ENCODE assay signal across 11 mouse cellular contexts in genomic region chr2:131933598-131933997, GRCm38 (mm10). TPM values are rescaled to one million over a fixed set of nuclear protein-coding genes. Genes with fewer than 3 reads are reported as not detected.
DNase-seq lines count a peak whose midpoint lies in the region; ATAC-seq and TF ChIP-seq lines count a peak whose summit lies in the region.
"Had no signal": no experiment of that assay in that cellular context is flagged by ENCODE, and none has a peak within 500 bp of the region (broad histone marks: within the 10 kb centered on the region; RNA-seq: fewer than 3 reads in every experiment).

No protein-coding gene starts in this region.

- no peak for TF ChIP-seq EP300 in heart, postnatal 0 days (IDR thresholded peaks at IDR 0.05; ENCODE audit: low read depth)

- no peaks in the 10 kb centered on the region for H3K27me3 ChIP-seq in heart, postnatal 0 days (ENCODE audit: control insufficient read depth, insufficient read depth, low read length)
- no peaks in the 10 kb centered on the region for H3K27me3 ChIP-seq in embryonic facial prominence, embryonic 10.5 days (replicated peaks; ENCODE audit: low read depth, poor library complexity, severe bottlenecking)
- no peaks in the 10 kb centered on the region for H3K27me3 ChIP-seq in midbrain, embryonic 15.5 days (replicated peaks)

- intact Hi-C loops in left cerebral cortex, adult 2 months (cut with DNase I) = no loop called here
- intact Hi-C loops in left cerebral cortex, postnatal 36 days (cut with DNase I) = no loop called here

- no peaks in the 10 kb centered on the region for H3K9me3 ChIP-seq in heart, postnatal 0 days (replicated peaks; ENCODE audit: control insufficient read depth, low read length)
- no peaks in the 10 kb centered on the region for H3K9me3 ChIP-seq in embryonic facial prominence, embryonic 10.5 days
- H3K9me3 ChIP-seq in midbrain, embryonic 15.5 days = no peaks in the 10 kb centered on the region

- no peak for TF ChIP-seq CTCF in heart, postnatal 0 days (IDR thresholded peaks at IDR 0.05; ENCODE audit: low read depth)
- no peak for TF ChIP-seq CTCF in left cerebral cortex, adult 2 months (IDR thresholded peaks at IDR 0.05)

- H3K27ac ChIP-seq in heart, postnatal 0 days (ENCODE audit: low read depth) = peak overlapping the region; percentile 26
- peak overlapping the region; percentile 68 for H3K27ac ChIP-seq in left cerebral cortex, adult 2 months
- 0 out of 2 replicates have a peak overlapping the region, but pooled peaks have one; percentile 5 for H3K27ac ChIP-seq in embryonic facial prominence, embryonic 10.5 days (replicated peaks)
- H3K27ac ChIP-seq in midbrain, embryonic 15.5 days = peak overlapping the region; percentile 38; the same call in 1 of the 2 replicates

- H3K4me2 ChIP-seq in heart, postnatal 0 days (ENCODE audit: low read depth, low read length) = no peak overlapping the region
- H3K4me2 ChIP-seq in midbrain, embryonic 15.5 days = no peak overlapping the region

- H3K4me1 ChIP-seq in heart, postnatal 0 days (ENCODE audit: control insufficient read depth, insufficient read depth) = peaks cover 17% of the 10 kb centered on the region; the same call in 1 of the 2 replicates
- peaks cover 14% of the 10 kb centered on the region; the same call in 1 of the 2 replicates for H3K4me1 ChIP-seq in embryonic facial prominence, embryonic 10.5 days
- peaks cover 13% of the 10 kb centered on the region for H3K4me1 ChIP-seq in midbrain, embryonic 15.5 days

- no peak overlapping the region for H3K9ac ChIP-seq in heart, postnatal 0 days (replicated peaks; ENCODE audit: low read depth, low read length)
- H3K9ac ChIP-seq in midbrain, embryonic 15.5 days = no peak overlapping the region

- WGBS in heart, postnatal 0 days = 74% methylated on average over 3 of the region's 3 CpGs
- WGBS in embryonic facial prominence, embryonic 10.5 days = 51% methylated on average over 3 of the region's 3 CpGs
- WGBS in midbrain, embryonic 15.5 days = 41% methylated on average over 3 of the region's 3 CpGs

- ATAC-seq in heart, postnatal 0 days (ENCODE audit: insufficient read depth, low read depth) = peak; percentile 57
- 0 out of 2 replicates have a peak, but pooled peaks have one; percentile 14 for ATAC-seq in midbrain, embryonic 15.5 days (replicated peaks)

- no peak overlapping the region for H3K4me3 ChIP-seq in heart, postnatal 0 days (ENCODE audit: low read depth, low read length)
- H3K4me3 ChIP-seq in left cerebral cortex, adult 2 months = no peak overlapping the region
- no peak overlapping the region for H3K4me3 ChIP-seq in embryonic facial prominence, embryonic 10.5 days
- no peak overlapping the region for H3K4me3 ChIP-seq in midbrain, embryonic 15.5 days

- H3K36me3 ChIP-seq in heart, postnatal 0 days (replicated peaks; ENCODE audit: control insufficient read depth, insufficient read depth, low read length) = peaks cover 18% of the 10 kb centered on the region
- peaks cover 14% of the 10 kb centered on the region for H3K36me3 ChIP-seq in embryonic facial prominence, embryonic 10.5 days (replicated peaks)
- peaks cover 2% of the 10 kb centered on the region; the same call in 1 of the 2 replicates for H3K36me3 ChIP-seq in midbrain, embryonic 15.5 days (replicated peaks)

- DNase-seq in heart, postnatal 0 days (ENCODE audit: low spot score) = no peak
- no peak for DNase-seq in heart, postnatal 4 days
- DNase-seq in left cerebral cortex, adult 2 months (ENCODE audit: extremely low spot score in 1 of 2, low spot score in 2 of 2) = no peak
- no peak for DNase-seq in left cerebral cortex, postnatal 36 days (ENCODE audit: low spot score in 2 of 2)
- DNase-seq in embryonic facial prominence, embryonic 10.5 days (ENCODE audit: low spot score) = no peak
- no peak for DNase-seq in embryo, embryonic 10 days (ENCODE audit: low spot score)
- DNase-seq: lung, postnatal 14 days had no signal

RNA-seq across cellular contexts. Expression of gene Prnd, which starts 17.1 kb away (rescaled TPM):
- 8.1 and 9.5 TPM in 2 replicates for total RNA-seq in heart, postnatal 0 days (2014; rRNA removed; ENCODE audit: low replicate concordance)
- polyA plus RNA-seq in heart, postnatal 0 days (2015; fragmentation: Nextera tagmentation; extraction: Ambion mirVana) = 16.6 and 18.6 TPM in 2 replicates
- 10 to 100 TPM; 17.6 to 22.9 TPM for total RNA-seq in heart, postnatal 4 days (2021)
- total RNA-seq in left cerebral cortex, adult 2 months (2021) = under 1 TPM in 1 of 2 experiments, not detected in 1; 0.14 TPM
- under 1 TPM in 1 of 2 experiments, not detected in 1; 0.20 TPM for total RNA-seq in left cerebral cortex, postnatal 36 days (2021)
- polyA plus RNA-seq in embryonic facial prominence, embryonic 10.5 days (2016; fragmentation: Nextera tagmentation; extraction: Ambion mirVana) = 6.6 and 10.0 TPM in 2 replicates
- polyA plus RNA-seq in midbrain, embryonic 15.5 days (2015; fragmentation: Nextera tagmentation; extraction: Ambion mirVana) = 10.3 and 12.6 TPM in 2 replicates

RNA-seq across cellular contexts. Expression of gene Prn, which starts 23.8 kb away (rescaled TPM):
- total RNA-seq in heart, postnatal 0 days (2014; rRNA removed; ENCODE audit: low replicate concordance) = not detected in 2 replicates
- polyA plus RNA-seq in heart, postnatal 0 days (2015; fragmentation: Nextera tagmentation; extraction: Ambion mirVana) = not detected in 2 replicates
- 1 to 10 TPM in 1 of 2 experiments, not detected in 1; 2.9 TPM for total RNA-seq in heart, postnatal 4 days (2021)
- total RNA-seq in left cerebral cortex, adult 2 months (2021) = under 1 TPM in 1 of 2 experiments, not detected in 1; 0.20 TPM
- under 1 TPM in 1 of 2 experiments, not detected in 1; 0.35 TPM for total RNA-seq in left cerebral cortex, postnatal 36 days (2021)
- not detected in 2 replicates for polyA plus RNA-seq in embryonic facial prominence, embryonic 10.5 days (2016; fragmentation: Nextera tagmentation; extraction: Ambion mirVana)
- polyA plus RNA-seq in midbrain, embryonic 15.5 days (2015; fragmentation: Nextera tagmentation; extraction: Ambion mirVana) = not detected in 2 replicates
- total RNA-seq: left cerebral cortex, postnatal 10 days had no signal
- polyA plus RNA-seq: embryonic facial prominence, embryonic 11.5 days; stomach, embryonic 14.5 days had no signal

RNA-seq across cellular contexts. Expression of gene Prnp, which starts 23.9 kb away (rescaled TPM):
- 139 and 157 TPM in 2 replicates for total RNA-seq in heart, postnatal 0 days (2014; rRNA removed; ENCODE audit: low replicate concordance)
- polyA plus RNA-seq in heart, postnatal 0 days (2015; fragmentation: Nextera tagmentation; extraction: Ambion mirVana) = 90.6 and 91.7 TPM in 2 replicates
- 10 to 100 TPM; 83.1 to 85.9 TPM for total RNA-seq in heart, postnatal 4 days (2021)
- 100 to 1,000 TPM; 748 to 772 TPM for total RNA-seq in left cerebral cortex, adult 2 months (2021)
- total RNA-seq in left cerebral cortex, postnatal 36 days (2021) = 100 to 1,000 TPM; 729 to 811 TPM
- 14.7 and 21.7 TPM in 2 replicates for polyA plus RNA-seq in embryonic facial prominence, embryonic 10.5 days (2016; fragmentation: Nextera tagmentation; extraction: Ambion mirVana)
- 157 and 158 TPM in 2 replicates for polyA plus RNA-seq in midbrain, embryonic 15.5 days (2015; fragmentation: Nextera tagmentation; extraction: Ambion mirVana)

Comparison
In these comparisons a context has a peak if more than half of its experiments do, and no peak if none do; other contexts are left out.
1. H3K27ac ChIP-seq: peak in every context shown above with its lines; median percentile 68 in left cerebral cortex, adult 2 months; 38 in midbrain, embryonic 15.5 days; 26 in heart, postnatal 0 days; 5 in embryonic facial prominence, embryonic 10.5 days.